Mouse (Mus musculus): ENCODE results near the gene Plb1. TPM values are rescaled to one million over a fixed set of nuclear protein-coding genes. Genes with fewer than 3 reads are reported as not detected.
A peak's percentile ranks its signal among the peaks of the same experiment; 100 is the strongest.

Gene Plb1
- polyA plus RNA-seq, 1 experiment: 1.9 TPM

- DNase-seq (ENCODE audit: low read depth): no peak
Measured at GRCm38 (mm10) chr5:32332591-32332990, 100.1 kb downstream of the Plb1 start.

GRCm38 (mm10) chr5:32335172-32335571, 102.7 kb downstream of the Plb1 start:
- no peak for DNase-seq (ENCODE audit: low read depth)

GRCm38 (mm10) chr5:32336092-32336491, 103.6 kb downstream of the Plb1 start:
- DNase-seq (ENCODE audit: low read depth): peak; percentile 47

GRCm38 (mm10) chr5:32337336-32337735, 104.8 kb downstream of the Plb1 start:
- no peak for DNase-seq (ENCODE audit: low read depth)

- no peak for DNase-seq (ENCODE audit: low read depth)
Measured at GRCm38 (mm10) chr5:32338339-32338738, 105.8 kb downstream of the Plb1 start.

GRCm38 (mm10) chr5:32338766-32339165, 106.3 kb downstream of the Plb1 start:
- DNase-seq (ENCODE audit: low read depth): no peak

GRCm38 (mm10) chr5:32340246-32340645, 107.7 kb downstream of the Plb1 start:
- DNase-seq (ENCODE audit: low read depth): no peak

GRCm38 (mm10) chr5:32342711-32343285, 110.3 kb downstream of the Plb1 start:
- DNase-seq (ENCODE audit: low read depth): no peak

GRCm38 (mm10) chr5:32346025-32346912, 113.8 kb downstream of the Plb1 start:
- DNase-seq (ENCODE audit: low read depth): no peak

- no peak for DNase-seq (ENCODE audit: low read depth)
Measured at GRCm38 (mm10) chr5:32349718-32350117, 117.2 kb downstream of the Plb1 start.

- DNase-seq (ENCODE audit: low read depth): no peak
Measured at GRCm38 (mm10) chr5:32350551-32351256, 118.2 kb downstream of the Plb1 start.

- DNase-seq (ENCODE audit: low read depth): no peak
Measured at GRCm38 (mm10) chr5:32351721-32352465, 119.4 kb downstream of the Plb1 start.

GRCm38 (mm10) chr5:32352845-32353244, 120.3 kb downstream of the Plb1 start:
- no peak for DNase-seq (ENCODE audit: low read depth)

GRCm38 (mm10) chr5:32353280-32353679, 120.8 kb downstream of the Plb1 start:
- no peak for DNase-seq (ENCODE audit: low read depth)

- DNase-seq (ENCODE audit: low read depth): no peak
Measured at GRCm38 (mm10) chr5:32360511-32360910, 128.0 kb downstream of the Plb1 start.

- no peak for DNase-seq (ENCODE audit: low read depth)
Measured at GRCm38 (mm10) chr5:32361441-32362235, 129.1 kb downstream of the Plb1 start.

GRCm38 (mm10) chr5:32369391-32369790, 136.9 kb downstream of the Plb1 start:
- no peak for DNase-seq (ENCODE audit: low read depth)

- DNase-seq (ENCODE audit: low read depth): no peak
Measured at GRCm38 (mm10) chr5:32371239-32371638, 138.7 kb downstream of the Plb1 start.

GRCm38 (mm10) chr5:32378546-32378945, 146.0 kb downstream of the Plb1 start:
- no peak for DNase-seq (ENCODE audit: low read depth)

GRCm38 (mm10) chr5:32388656-32389055, 156.1 kb downstream of the Plb1 start:
- DNase-seq (ENCODE audit: low read depth): no peak

- no peak for DNase-seq (ENCODE audit: low read depth)
Measured at GRCm38 (mm10) chr5:32390295-32390694, 157.8 kb downstream of the Plb1 start.
